Mouse (Mus musculus): ENCODE results near the gene Serpinb1b. TPM values are rescaled to one million over a fixed set of nuclear protein-coding genes. Genes with fewer than 3 reads are reported as not detected.

Gene Serpinb1b
- total and polyA plus RNA-seq, 3 experiments = 0.17 to 0.35 TPM; not detected in 1

- no peak for DNase-seq
Observed at GRCm38 (mm10) chr13:33091306-33091705, 12.9 kb downstream of the Serpinb1b start.

DNA sequence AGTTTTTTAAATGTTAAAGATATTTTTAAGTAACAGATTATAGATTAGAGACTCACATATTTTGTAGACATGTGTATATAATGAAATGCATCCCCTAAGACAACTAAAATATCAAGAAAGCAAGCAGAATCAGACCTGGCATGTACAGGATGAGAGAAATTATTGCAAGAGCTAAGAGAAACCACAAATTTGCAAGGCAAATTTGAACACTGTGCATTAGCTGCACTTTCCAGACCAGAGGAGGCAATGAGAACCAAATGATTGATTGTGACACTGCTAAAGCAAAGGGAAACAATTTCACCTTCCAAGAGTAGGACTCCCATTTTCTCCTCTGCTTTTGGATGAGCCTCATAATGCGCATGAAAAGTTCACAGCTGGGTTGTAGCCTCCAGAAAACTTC, 17.2 kb downstream of the Serpinb1b start:
- no peak for DNase-seq

DNA sequence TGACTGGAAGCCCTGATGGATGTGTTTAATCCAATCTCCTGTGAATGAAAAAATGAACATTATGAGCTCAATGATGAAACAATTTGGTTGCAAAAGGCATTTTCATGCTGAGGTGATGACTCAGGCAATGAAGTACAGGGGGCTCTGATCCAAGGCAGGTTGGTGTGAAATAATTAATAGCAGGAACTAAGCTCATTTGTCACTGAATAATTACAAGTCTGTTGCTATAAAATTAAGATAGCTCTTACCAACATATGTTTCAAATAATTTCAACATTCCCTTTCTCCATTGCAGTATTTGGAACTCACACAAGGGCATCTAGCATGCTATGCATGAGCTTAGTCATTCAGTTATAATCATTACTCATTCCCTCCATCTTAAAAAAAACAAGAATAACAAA, 27.3 kb downstream of the Serpinb1b start:
- DNase-seq = no peak

DNA sequence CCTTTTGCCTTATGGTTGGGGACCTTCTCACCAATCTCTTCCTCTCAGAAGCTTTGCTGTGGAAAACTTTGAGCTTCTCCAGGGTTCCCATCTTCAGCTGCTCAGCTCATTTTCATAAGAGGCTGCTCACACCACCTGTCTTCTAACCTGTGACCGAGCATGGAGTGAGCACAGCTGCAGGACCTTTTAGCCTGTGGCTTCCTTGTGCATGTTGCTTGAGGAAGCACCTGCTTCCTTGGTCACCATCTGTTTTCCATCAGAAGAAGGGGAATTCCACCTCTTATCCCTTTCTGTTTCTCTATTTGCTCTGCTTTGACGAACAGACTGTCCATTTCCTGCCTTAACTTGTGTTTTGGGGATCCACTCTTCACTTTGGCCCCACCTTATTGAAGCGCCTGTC, 34.7 kb downstream of the Serpinb1b start:
- no peak for DNase-seq

- DNase-seq = no peak
Observed at GRCm38 (mm10) chr13:33137717-33138116, 59.3 kb downstream of the Serpinb1b start.

DNA sequence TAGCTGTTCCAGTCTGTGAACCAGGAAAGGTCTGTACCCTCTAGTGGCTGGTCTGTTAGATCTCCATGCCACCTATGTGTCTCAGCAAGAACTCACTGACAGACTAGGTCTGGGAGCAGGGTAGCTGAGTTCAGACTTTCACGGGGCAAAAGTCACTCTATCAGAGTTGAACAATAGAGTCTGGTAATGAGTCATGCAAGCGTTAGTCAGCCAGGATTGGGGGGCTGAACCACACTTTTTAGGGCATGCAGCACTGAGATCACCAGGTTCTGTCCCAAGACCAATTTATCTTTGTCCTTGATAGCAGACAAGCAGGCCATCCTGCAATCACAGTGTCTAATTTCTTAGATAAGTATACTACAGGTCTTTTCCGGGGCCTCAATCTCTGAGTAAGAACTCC, 63.1 kb downstream of the Serpinb1b start:
- DNase-seq = peak; percentile 74

Other genes with a start within 250 kb of the Serpinb1b start
- gene Serpinb1a, start 227.4 kb upstream of the Serpinb1b start, total RNA-seq (2021) = 10 to 100 TPM; 22.7 to 71.9 TPM
- gene Serpinb1a, start 227.4 kb upstream of the Serpinb1b start, polyA plus RNA-seq (2012; rRNA removed) = 17.6 and 31.2 TPM in 2 replicates
- not detected for gene Serpinb1c, start 180.4 kb upstream of the Serpinb1b start, total RNA-seq (2021)
- gene Serpinb1c, start 180.4 kb upstream of the Serpinb1b start, polyA plus RNA-seq (2012; rRNA removed) = not detected in 2 replicates
- gene Serpinb6b, start 113.4 kb upstream of the Serpinb1b start, total RNA-seq (2021) = 10 to 100 TPM; 28.3 to 31.1 TPM
- gene Serpinb6b, start 113.4 kb upstream of the Serpinb1b start, polyA plus RNA-seq (2012; rRNA removed) = 6.2 and 7.3 TPM in 2 replicates
- gene Serpinb9, start 75.3 kb upstream of the Serpinb1b start, total RNA-seq (2021) = 10 to 100 TPM; 19.0 to 19.4 TPM
- gene Serpinb9, start 75.3 kb upstream of the Serpinb1b start, polyA plus RNA-seq (2012; rRNA removed) = 3.0 TPM in 2 replicates
- under 1 TPM; 0.09 to 0.17 TPM for gene Serpinb9b, start 51.2 kb upstream of the Serpinb1b start, total RNA-seq (2021)
- 0.04 TPM in 1 of 2 replicates, not detected in the other for gene Serpinb9b, start 51.2 kb upstream of the Serpinb1b start, polyA plus RNA-seq (2012; rRNA removed)
- not detected for gene Serpinb9c, start 81.2 kb downstream of the Serpinb1b start, total RNA-seq (2021)
- not detected in 2 replicates for gene Serpinb9c, start 81.2 kb downstream of the Serpinb1b start, polyA plus RNA-seq (2012; rRNA removed)
- not detected for gene Serpinb9d, start 114.4 kb downstream of the Serpinb1b start, total RNA-seq (2021)
- gene Serpinb9d, start 114.4 kb downstream of the Serpinb1b start, polyA plus RNA-seq (2012; rRNA removed) = not detected in 2 replicates
- gene Serpinb9e, start 171.0 kb downstream of the Serpinb1b start, total RNA-seq (2021) = not detected
- not detected in 2 replicates for gene Serpinb9e, start 171.0 kb downstream of the Serpinb1b start, polyA plus RNA-seq (2012; rRNA removed)
- gene Serpinb9f, start 245.5 kb downstream of the Serpinb1b start, total RNA-seq (2021) = not detected
- not detected in 2 replicates for gene Serpinb9f, start 245.5 kb downstream of the Serpinb1b start, polyA plus RNA-seq (2012; rRNA removed)